Mouse (Mus musculus): ENCODE results near the gene Apoh. TPM values are rescaled to one million over a fixed set of nuclear protein-coding genes. Genes with fewer than 3 reads are reported as not detected.

The Apoh gene
- total RNA-seq, 1 experiment from 2014 or later = not detected

GRCm38 (mm10) chr11:108364945-108365589, 21.9 kb downstream of the Apoh start:
- no peak for ATAC-seq (ENCODE audit: extremely low read depth, insufficient number of reproducible peaks, low FRiP score, poor library complexity, severe bottlenecking)

DNA sequence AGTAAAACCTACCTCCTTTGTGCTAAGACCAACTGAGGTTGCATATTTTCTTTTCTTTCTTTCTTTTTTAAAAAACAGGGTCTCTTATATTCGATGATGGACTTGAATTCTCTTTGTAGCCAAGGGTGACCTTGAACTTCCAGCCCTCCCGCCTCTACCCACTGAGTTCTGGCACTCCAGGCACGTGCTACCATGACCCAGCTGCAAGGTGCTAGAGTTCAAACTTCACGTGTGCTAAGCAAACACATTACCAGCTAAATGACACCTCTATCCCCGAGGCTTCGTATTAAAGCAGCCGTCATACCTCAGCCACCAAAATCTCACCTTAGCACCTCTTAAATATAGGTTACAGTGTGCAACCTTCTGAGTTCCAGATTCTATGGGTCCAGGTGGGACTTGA, 22.4 kb downstream of the Apoh start:
- ATAC-seq (ENCODE audit: extremely low read depth, insufficient number of reproducible peaks, low FRiP score, poor library complexity, severe bottlenecking) = no peak

DNA sequence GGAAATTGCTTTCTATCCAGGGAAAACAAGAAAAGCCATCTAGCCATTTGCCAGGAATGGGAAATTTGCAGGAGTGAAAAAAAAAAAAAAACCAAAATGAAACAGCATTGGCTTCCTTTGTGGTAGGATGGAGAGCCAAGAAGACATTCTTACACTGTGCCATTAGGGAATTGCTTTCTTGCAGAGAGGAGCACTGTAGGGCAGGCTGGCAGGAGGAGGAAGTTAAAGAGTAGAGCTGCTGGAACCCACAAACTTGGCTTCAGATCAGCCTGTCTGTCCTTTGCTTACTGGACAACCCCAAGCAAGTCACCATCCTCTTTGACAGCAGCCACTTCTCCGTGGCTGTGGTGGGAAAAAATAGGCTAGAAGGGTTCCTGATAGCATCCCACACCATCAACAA, 23.9 kb downstream of the Apoh start:
- no peak for ATAC-seq (ENCODE audit: extremely low read depth, insufficient number of reproducible peaks, low FRiP score, poor library complexity, severe bottlenecking)

- ATAC-seq (ENCODE audit: extremely low read depth, insufficient number of reproducible peaks, low FRiP score, poor library complexity, severe bottlenecking) = no peak
Observed at GRCm38 (mm10) chr11:108376815-108377214, 33.7 kb downstream of the Apoh start.

- ATAC-seq (ENCODE audit: extremely low read depth, insufficient number of reproducible peaks, low FRiP score, poor library complexity, severe bottlenecking) = peak; percentile 81; the same call in 1 of the 2 replicates
Observed at GRCm38 (mm10) chr11:108377680-108378362, 34.7 kb downstream of the Apoh start.

- ATAC-seq (ENCODE audit: extremely low read depth, insufficient number of reproducible peaks, low FRiP score, poor library complexity, severe bottlenecking) = no peak
Observed at GRCm38 (mm10) chr11:108378363-108378751, 35.2 kb downstream of the Apoh start.

DNA sequence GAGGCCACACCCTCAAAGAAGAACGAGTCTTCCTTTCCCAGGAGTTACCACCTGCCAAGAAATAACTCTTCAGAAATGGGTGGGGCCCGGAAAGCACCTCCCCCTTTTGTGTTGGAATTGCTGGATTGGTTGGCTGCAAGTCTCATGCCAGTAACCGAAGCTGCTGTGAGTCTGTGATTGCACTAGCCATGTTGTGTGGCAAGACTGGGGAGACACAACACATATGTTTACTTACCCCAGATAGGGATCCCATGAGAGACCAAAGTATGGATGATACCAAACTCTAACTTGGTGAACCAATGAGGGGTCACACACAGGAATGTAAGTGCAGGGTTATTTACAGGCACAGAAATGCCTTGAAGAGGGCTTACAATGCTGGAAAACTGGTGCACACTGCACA, 39.5 kb downstream of the Apoh start:
- ATAC-seq (ENCODE audit: extremely low read depth, insufficient number of reproducible peaks, low FRiP score, poor library complexity, severe bottlenecking) = no peak

GRCm38 (mm10) chr11:108384920-108385665, 41.9 kb downstream of the Apoh start:
- ATAC-seq (ENCODE audit: extremely low read depth, insufficient number of reproducible peaks, low FRiP score, poor library complexity, severe bottlenecking) = no peak

GRCm38 (mm10) chr11:108385666-108386024, 42.5 kb downstream of the Apoh start:
- no peak for ATAC-seq (ENCODE audit: extremely low read depth, insufficient number of reproducible peaks, low FRiP score, poor library complexity, severe bottlenecking)

DNA sequence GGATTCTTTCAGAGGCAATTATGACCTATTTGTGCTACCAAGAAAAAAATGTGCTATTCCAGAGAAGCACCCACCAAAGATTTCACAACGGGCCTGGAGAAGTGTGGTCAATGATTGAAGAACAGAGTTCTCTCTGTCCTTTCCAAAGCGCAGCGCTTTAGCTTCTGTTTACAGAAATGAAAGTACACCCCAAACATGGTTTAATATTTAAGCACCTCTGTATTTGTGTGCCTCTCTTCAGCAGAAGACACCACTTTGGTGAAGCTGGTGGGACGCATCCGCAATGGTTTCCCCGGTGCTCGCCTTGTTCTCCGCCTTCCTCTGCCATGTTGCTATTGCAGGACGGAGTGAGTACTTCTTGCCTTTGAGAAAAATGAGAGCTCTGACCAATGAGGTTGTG, 51.9 kb downstream of the Apoh start:
- ATAC-seq (ENCODE audit: extremely low read depth, insufficient number of reproducible peaks, low FRiP score, poor library complexity, severe bottlenecking) = no peak

DNA sequence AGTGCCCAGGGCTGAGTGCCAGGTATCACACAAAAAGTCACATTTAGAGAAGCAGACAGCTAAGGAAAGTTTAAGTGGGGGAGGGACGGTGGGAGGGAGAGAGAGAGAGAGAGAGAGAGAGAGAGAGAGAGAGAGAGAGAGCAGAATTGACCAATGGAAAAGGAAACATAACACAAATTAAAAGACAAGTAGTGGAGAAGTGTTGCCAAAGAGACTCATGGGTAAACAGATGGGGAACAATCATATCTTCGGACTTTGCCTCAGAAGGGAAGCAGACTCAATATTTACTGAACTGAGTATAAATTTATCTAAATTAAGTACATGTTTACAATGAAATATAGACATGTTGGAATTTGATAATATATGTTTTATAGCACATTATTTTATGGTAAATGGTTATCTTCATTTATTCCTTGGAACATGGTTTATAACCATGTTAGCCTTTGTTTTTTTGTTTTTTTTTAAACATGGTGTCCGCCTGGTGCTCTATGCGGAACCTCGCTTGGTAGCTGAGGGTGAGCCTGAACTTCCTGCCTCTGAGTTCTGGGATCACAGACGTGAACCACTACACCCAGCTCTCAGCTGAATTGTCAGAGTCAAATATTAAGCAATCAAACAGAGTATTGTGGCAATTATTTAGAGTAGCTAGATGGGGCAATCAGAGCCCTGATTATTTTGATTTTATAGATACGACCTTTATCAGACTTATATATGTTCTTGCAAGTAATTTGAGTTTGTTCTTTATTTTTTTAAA, 53.1 kb downstream of the Apoh start:
- ATAC-seq (ENCODE audit: extremely low read depth, insufficient number of reproducible peaks, low FRiP score, poor library complexity, severe bottlenecking) = no peak

DNA sequence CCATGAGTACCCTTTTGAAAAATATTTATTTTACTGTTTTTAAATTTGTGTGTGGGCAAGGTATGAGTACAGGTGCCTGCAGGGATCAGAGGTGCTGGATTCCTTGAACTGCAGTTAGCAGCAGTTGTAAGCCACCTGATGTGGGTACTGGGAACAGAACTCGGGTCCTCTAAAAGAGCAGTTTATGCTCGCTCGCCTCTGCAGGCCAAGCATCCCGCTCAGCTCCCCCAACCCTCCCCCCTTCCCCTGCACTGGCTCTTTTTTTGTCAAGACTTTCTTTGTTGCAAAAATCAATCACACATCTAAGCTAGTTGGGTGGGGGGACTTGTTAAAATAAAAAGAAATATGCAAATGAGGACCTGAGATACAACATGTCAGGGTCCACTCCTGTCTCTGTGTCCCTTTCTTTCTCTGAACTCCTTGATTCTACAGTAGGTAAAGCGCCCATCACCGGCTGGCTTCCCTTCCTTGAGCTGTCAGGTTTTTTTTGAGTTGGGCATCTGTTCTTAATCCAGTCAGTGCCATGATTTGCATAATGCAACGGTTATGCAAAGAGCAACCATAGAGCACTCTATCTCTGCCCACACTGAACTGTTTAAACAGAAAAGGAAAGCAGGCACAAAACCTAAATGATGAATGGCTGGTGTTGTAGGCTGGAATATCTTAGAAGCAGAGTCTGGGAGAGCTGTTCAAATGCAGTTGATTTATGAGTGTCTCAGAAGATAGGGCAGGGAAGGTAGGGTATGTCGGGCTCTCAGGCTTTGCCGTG, 66.9 kb downstream of the Apoh start:
- no peak for ATAC-seq (ENCODE audit: extremely low read depth, insufficient number of reproducible peaks, low FRiP score, poor library complexity, severe bottlenecking)

- no peak for ATAC-seq (ENCODE audit: extremely low read depth, insufficient number of reproducible peaks, low FRiP score, poor library complexity, severe bottlenecking)
Observed at GRCm38 (mm10) chr11:108416360-108416759, 73.2 kb downstream of the Apoh start.

GRCm38 (mm10) chr11:108418540-108418939, 75.4 kb downstream of the Apoh start:
- no peak for ATAC-seq (ENCODE audit: extremely low read depth, insufficient number of reproducible peaks, low FRiP score, poor library complexity, severe bottlenecking)

DNA sequence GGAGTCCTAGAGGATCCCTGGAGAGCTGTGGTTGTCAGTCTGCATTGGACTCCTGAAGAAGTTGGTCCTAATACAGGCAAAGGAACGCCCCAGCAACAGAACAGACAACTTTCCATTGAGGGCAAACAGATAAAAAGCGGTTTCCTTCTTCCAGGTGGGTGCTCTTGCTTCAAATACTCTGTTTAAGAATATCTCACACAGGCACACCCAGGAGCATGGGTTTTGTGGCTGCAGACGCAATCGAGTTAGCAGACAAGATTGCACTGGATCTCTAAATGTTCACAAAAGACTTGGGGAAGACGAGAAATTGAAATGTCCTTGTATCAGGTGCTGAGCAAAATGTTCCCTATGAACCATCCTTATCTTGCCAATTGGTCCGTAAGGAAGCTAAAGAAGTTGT, 76.1 kb downstream of the Apoh start:
- ATAC-seq (ENCODE audit: extremely low read depth, insufficient number of reproducible peaks, low FRiP score, poor library complexity, severe bottlenecking) = no peak

DNA sequence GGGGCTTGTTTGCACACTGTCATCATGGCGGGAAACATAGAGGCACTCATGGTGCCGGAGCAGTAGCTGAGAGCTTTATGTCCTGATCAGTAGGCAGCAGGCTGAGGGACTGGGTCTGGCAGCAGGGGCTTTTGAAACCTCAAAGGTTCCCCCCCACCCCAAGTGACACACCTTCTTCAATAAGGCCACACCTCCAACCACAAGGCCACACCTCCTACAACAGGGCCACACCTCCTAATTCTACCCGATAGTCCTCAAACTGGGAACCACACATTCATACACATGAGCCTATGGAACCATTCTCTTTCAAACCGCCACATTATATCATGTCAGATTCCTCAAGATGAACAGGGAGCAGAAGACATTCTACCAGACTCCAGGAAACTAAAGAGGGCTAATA, 77.6 kb downstream of the Apoh start:
- ATAC-seq (ENCODE audit: extremely low read depth, insufficient number of reproducible peaks, low FRiP score, poor library complexity, severe bottlenecking) = no peak

GRCm38 (mm10) chr11:108423221-108423620, 80.1 kb downstream of the Apoh start:
- no peak for ATAC-seq (ENCODE audit: extremely low read depth, insufficient number of reproducible peaks, low FRiP score, poor library complexity, severe bottlenecking)

GRCm38 (mm10) chr11:108424111-108424510, 81.0 kb downstream of the Apoh start:
- ATAC-seq (ENCODE audit: extremely low read depth, insufficient number of reproducible peaks, low FRiP score, poor library complexity, severe bottlenecking) = no peak
